Mouse (Mus musculus) forebrain, embryonic 14.5 days (tissue): ENCODE measurements at regions not wholly inside any gene's neighbourhood (a gene's known extent, or its start where the extent isn't known, plus 50 kb on each side); places are given as distances from the start of the nearest gene placed in this dataset.
A peak's percentile ranks its signal among the peaks of the same experiment; 100 is the strongest.

Experiments used
- ATAC-seq: fragments of 200-750 bp; cut with Nextera tagmentation; 2 replicates; pipeline ENCODE4 v1.8.0; 2017; ENCODE audit warnings: mild to moderate bottlenecking, moderate library complexity
- DNase-seq: peaks from one replicate; pipeline ENCODE4 v3.0.0-alpha.2; 2015; ENCODE audit warnings: low spot score
- H3K27ac ChIP-seq: fragments of 300-500 bp; sonication (generic); 2 replicates; pipeline ENCODE4 v1.5.1; 2014; ENCODE audit warnings: low read depth, mild to moderate bottlenecking, control low read depth, low read length, moderate library complexity
- H3K27me3 ChIP-seq: fragments of 300-500 bp; sonication (generic); replicated peaks from 2 replicates; pipeline ENCODE4 v1.6.1; 2014; ENCODE audit warnings: low read length, control low read depth, mixed read lengths; ENCODE audit not compliant: control insufficient read depth, insufficient read depth
- H3K36me3 ChIP-seq: fragments of 300-500 bp; sonication (generic); 2 replicates; pipeline ENCODE4 v1.6.1; 2014; ENCODE audit warnings: low read length, control low read depth; ENCODE audit not compliant: control insufficient read depth, insufficient read depth
- H3K4me1 ChIP-seq: fragments of 300-500 bp; sonication (generic); 2 replicates; pipeline ENCODE4 v1.6.1; 2014; ENCODE audit warnings: antibody characterized with exemption, low read length, control low read depth; ENCODE audit not compliant: control insufficient read depth, insufficient read depth
- H3K4me2 ChIP-seq: fragments of 300-500 bp; sonication (generic); 2 replicates; pipeline ENCODE4 v1.6.1; 2014; ENCODE audit warnings: mild to moderate bottlenecking, control low read depth, low read length
- H3K4me3 ChIP-seq: fragments of 300-500 bp; sonication (generic); 2 replicates; pipeline ENCODE4 v1.5.1; 2014; ENCODE audit warnings: low read depth, low read length, control low read depth
- H3K9ac ChIP-seq: fragments of 300-500 bp; sonication (generic); 2 replicates; pipeline ENCODE4 v1.6.1; 2014; ENCODE audit warnings: mild to moderate bottlenecking, low read length, control low read depth, moderate library complexity
- H3K9me3 ChIP-seq: fragments of 300-500 bp; sonication (generic); replicated peaks from 2 replicates; pipeline ENCODE4 v1.6.1; 2016; ENCODE audit warnings: low read length, control low read depth, mixed read lengths; ENCODE audit not compliant: control insufficient read depth
- WGBS: fragments of 180-500 bp; shearing (Covaris S2); extraction: QIAGEN DNeasy Blood & Tissue Kit; methylation state at CpG from one replicate; pipeline ENCODE4 v1.1.7; 2014; 5-methylcytosine and 5-hydroxymethylcytosine counted together

DNA sequence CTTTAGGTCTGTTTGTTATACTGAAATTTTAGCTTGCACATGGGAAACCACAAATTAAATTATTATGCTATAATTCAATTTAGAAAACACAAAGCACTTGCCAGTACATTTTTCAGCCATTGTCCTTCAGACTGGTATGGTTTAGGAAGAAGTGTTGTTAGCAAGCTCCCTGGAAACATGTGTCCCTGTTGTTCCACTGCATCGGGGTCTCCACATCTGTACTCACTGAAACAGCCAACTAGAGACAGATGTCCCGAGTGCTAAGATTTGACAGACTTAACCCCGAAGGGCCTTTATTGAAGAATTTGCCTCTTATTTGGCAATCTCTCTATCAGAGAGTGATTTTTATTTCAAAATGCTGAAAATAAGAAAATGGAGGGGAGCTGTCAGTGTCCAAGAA, 362.6 kb downstream of the Rfpl4b start:
- DNase-seq (no peak), ATAC-seq (no peak)
- Histone ChIP-seq H3K4me2 (no peak overlapping the region), H3K4me1 (no peaks in the 10 kb centered on the region), H3K9ac (no peak overlapping the region), H3K36me3 (no peaks in the 10 kb centered on the region), H3K9me3 (no peaks in the 10 kb centered on the region), H3K4me3 (no peak overlapping the region), H3K27me3 (no peaks in the 10 kb centered on the region), H3K27ac (no peak overlapping the region)
- 78% methylated on average over 3 of the region's 3 CpGs for WGBS

DNA sequence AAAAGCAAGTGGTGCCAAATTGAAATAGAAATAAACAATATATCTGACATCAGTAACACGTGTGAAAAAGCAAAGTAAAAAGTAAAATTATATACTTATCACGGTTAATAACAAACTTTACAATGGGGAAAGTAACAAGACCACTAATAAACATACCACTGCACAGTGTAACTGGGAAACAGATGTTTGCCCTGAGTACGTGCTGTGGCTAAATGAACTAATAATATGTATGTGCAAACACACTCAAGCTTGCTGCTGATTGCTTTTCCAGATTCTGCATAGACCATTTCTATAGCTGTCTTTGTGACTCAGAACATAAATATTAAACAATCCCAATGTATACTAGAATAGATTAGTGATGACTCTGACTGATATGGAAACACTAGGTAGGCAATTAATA, 363.2 kb downstream of the Rfpl4b start:
- H3K4me2 ChIP-seq, result no peak overlapping the region
- no peak overlapping the region for H3K9ac ChIP-seq
- no peak for DNase-seq
- H3K27me3 ChIP-seq, result no peaks in the 10 kb centered on the region
- H3K9me3 ChIP-seq, result no peaks in the 10 kb centered on the region
- no peak for ATAC-seq
- H3K27ac ChIP-seq, result no peak overlapping the region
- 71% methylated on average over 3 of the region's 3 CpGs for WGBS
- no peaks in the 10 kb centered on the region for H3K36me3 ChIP-seq
- H3K4me3 ChIP-seq, result no peak overlapping the region
- no peaks in the 10 kb centered on the region for H3K4me1 ChIP-seq

DNA sequence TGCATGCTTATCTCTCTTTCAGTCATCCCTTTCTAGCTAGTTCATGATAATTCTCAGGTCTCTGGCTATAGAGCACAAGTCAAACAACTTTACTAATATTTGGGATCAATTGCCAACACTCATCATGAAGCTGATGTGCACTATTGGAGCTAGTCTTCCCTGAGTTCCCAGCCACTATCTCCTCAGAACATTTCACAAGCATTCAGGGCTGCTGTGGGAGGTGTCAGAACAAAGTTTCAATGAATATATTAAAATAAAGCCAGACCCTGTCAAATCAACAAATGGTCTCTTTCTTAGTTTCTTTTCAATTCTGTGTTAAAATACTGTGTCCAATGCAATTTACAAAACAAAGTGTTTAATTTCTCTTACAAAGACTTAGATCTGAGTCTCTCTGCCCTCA, 364.8 kb downstream of the Rfpl4b start:
- no peak overlapping the region for H3K4me3 ChIP-seq
- no peak overlapping the region for H3K27ac ChIP-seq
- DNase-seq (no peak), ATAC-seq (no peak)
- no peaks in the 10 kb centered on the region for H3K27me3 ChIP-seq
- no peak overlapping the region for H3K9ac ChIP-seq
- H3K36me3 ChIP-seq, result no peaks in the 10 kb centered on the region
- no peaks in the 10 kb centered on the region for H3K9me3 ChIP-seq
- no peak overlapping the region for H3K4me2 ChIP-seq
- no peaks in the 10 kb centered on the region for H3K4me1 ChIP-seq

DNA sequence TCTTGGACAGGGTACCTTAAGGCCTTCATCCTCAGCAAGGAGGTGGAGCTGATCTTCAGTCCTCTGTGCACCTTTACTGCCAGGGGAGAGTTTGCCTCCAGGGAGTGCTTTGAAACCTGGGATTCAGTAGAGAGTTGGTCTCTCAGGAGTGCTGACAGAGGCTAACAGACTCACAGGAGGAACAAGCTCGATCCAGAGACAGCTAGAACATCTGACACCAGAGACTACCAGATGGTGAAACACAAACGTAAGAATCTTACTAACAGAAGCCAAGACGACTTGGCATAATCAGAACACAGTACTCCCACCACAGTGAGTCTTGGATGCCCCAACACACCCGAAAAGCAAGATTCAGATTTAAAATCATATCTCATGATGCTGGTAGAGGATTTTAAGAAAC, 372.3 kb downstream of the Rfpl4b start:
- WGBS, result 88% methylated on average over 4 of the region's 4 CpGs
- no peak overlapping the region for H3K27ac ChIP-seq
- no peaks in the 10 kb centered on the region for H3K27me3 ChIP-seq
- no peak overlapping the region for H3K4me2 ChIP-seq
- no peaks in the 10 kb centered on the region for H3K36me3 ChIP-seq
- no peak overlapping the region for H3K9ac ChIP-seq
- no peaks in the 10 kb centered on the region for H3K9me3 ChIP-seq
- ATAC-seq, result no peak
- DNase-seq, result no peak
- H3K4me3 ChIP-seq, result no peak overlapping the region
- H3K4me1 ChIP-seq, result no peaks in the 10 kb centered on the region

DNA sequence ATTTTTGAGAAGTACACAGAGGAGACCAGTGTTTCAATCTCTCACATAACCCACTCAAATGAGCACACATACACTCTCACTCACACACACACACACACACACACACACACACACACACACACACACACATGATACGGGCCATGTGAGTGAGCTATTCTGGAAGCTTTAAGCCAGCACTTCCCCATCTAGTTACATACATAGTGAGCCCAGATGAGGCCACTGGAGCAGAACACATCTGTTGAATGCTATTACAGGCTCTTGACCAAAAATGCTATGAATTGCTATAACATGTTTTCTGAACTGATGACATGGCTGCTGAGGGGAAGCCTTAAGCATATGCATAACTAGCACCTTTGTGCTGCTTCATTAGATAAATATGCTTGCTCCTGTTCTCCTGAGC, 373.9 kb downstream of the Rfpl4b start:
- Histone ChIP-seq H3K27me3 (no peaks in the 10 kb centered on the region), H3K36me3 (no peaks in the 10 kb centered on the region), H3K9ac (no peak overlapping the region), H3K4me2 (no peak overlapping the region), H3K9me3 (no peaks in the 10 kb centered on the region), H3K4me1 (no peaks in the 10 kb centered on the region), H3K4me3 (no peak overlapping the region), H3K27ac (no peak overlapping the region)
- ATAC-seq (no peak), DNase-seq (no peak)
- 86% methylated on average over 1 of the region's 1 CpGs for WGBS

DNA sequence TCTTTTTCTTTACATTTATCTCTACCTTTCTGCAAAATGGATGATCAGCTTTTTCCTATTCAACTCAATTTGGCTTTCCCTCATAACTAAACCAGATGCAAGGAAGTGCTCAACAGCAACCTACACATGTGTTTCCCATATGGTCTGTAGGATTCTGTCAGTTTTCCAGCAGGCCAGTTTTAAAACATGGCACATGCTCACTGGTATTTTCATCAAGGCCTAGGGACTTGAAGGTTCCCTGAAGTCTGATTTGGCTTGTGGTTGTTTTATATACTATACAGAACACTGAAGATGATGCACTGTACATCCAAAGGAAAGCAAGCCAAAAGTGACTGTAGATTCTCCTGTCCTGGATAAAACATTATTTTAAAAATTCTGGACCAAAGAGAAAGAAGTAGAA, 374.3 kb downstream of the Rfpl4b start:
- Histone ChIP-seq H3K27ac (no peak overlapping the region), H3K27me3 (no peaks in the 10 kb centered on the region), H3K4me3 (no peak overlapping the region), H3K36me3 (no peaks in the 10 kb centered on the region), H3K9ac (no peak overlapping the region), H3K4me1 (no peaks in the 10 kb centered on the region), H3K4me2 (no peak overlapping the region), H3K9me3 (no peaks in the 10 kb centered on the region)
- no peak for ATAC-seq
- DNase-seq, result no peak

DNA sequence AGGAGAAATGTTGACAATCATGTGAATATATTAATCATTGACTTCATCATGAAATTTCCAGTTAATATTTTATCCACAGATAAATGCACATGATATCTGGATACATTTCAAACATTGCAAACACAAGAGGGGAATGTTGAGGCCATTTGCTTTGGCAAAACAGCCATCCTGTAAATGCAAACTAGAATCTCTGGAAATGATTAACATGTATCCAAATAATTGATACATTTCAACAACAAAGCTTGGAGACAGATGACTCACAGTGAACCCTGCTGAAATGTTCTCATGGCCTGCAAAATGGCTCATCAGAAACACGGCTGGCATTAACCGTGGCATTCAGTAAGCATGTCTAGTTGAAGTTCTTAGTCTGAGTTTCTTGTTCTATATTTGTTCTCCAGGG, 382.3 kb downstream of the Rfpl4b start:
- WGBS, result 89% methylated on average over 2 of the region's 2 CpGs
- no peaks in the 10 kb centered on the region for H3K9me3 ChIP-seq
- H3K4me1 ChIP-seq, result no peaks in the 10 kb centered on the region
- no peak overlapping the region for H3K9ac ChIP-seq
- DNase-seq, result no peak
- no peak for ATAC-seq
- no peaks in the 10 kb centered on the region for H3K36me3 ChIP-seq
- no peak overlapping the region for H3K4me2 ChIP-seq
- no peaks in the 10 kb centered on the region for H3K27me3 ChIP-seq
- H3K27ac ChIP-seq, result no peak overlapping the region
- no peak overlapping the region for H3K4me3 ChIP-seq

DNA sequence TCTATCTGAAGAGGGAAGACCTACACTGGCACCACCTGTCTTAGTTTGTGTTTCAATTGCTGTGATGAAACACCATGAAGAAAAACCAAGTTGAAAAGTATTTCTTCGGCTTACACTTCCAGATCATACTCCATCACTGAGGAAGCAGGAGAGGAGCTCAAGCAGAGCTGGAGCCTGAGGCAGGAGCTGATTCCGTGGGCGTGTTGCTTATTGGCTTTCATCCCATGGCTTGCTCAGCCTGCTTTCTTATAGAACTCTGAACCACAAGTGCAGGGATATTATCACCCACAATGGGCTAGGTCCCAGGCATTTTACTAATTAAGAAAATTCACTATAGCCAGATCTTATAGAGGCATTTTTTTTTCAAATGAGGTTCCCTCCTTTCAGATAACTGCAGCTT, 384.7 kb downstream of the Rfpl4b start:
- Histone ChIP-seq H3K4me3 (no peak overlapping the region), H3K36me3 (no peaks in the 10 kb centered on the region), H3K4me2 (no peak overlapping the region), H3K9ac (no peak overlapping the region), H3K27ac (no peak overlapping the region), H3K27me3 (no peaks in the 10 kb centered on the region), H3K9me3 (no peaks in the 10 kb centered on the region), H3K4me1 (no peaks in the 10 kb centered on the region)
- no peak for ATAC-seq
- DNase-seq, result no peak
- WGBS, result 76% methylated on average over 3 of the region's 3 CpGs

DNA sequence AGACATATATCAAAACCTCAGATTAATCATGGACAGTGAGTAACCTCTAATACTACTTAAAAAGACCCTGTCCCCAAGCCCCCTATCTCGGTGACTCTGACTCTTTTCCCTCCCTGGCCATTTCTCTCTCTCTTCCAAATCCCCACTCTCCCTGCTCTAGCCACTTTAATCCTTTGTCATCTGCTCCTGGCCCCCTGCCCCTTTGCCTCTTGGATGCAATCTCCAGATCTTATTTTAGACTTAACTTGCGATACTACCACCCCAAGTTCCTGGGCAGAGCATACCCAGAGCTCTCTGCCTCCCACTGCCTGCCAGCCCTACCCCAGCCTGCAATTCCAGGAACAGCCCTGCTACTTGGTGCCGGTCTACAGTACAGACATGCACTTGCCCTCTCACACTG, 400.0 kb downstream of the Rfpl4b start:
- H3K9me3 ChIP-seq, result 0 out of 2 replicates have a peak, but pooled peaks cover 2% of the 10 kb centered on the region
- no peak for DNase-seq
- H3K9ac ChIP-seq, result no peak overlapping the region
- WGBS, result 87% methylated on average over 3 of the region's 3 CpGs
- H3K4me3 ChIP-seq, result no peak overlapping the region
- no peaks in the 10 kb centered on the region for H3K4me1 ChIP-seq
- no peaks in the 10 kb centered on the region for H3K36me3 ChIP-seq
- H3K27me3 ChIP-seq, result no peaks in the 10 kb centered on the region
- no peak overlapping the region for H3K27ac ChIP-seq
- ATAC-seq, result no peak
- no peak overlapping the region for H3K4me2 ChIP-seq

DNA sequence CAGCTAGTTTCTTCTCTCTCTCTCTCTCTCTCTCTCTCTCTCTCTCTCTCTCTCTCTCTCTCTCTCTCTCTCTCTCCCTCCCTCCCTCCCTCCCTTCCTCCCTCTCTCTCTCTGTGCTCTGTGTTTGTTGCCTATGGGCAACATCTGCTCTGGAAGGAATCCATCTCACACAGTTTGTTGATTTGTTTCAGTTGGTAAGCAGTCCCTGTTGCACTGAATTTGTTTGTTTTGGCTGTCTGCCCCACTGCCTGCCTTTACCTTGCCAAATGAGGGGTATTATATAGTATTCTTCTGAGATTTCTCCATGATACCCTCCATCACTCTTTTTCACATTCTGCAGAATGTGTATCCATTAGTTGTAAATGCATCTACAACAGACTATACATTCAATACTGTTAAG, 401.8 kb downstream of the Rfpl4b start:
- no peak overlapping the region for H3K4me3 ChIP-seq
- H3K4me1 ChIP-seq, result no peaks in the 10 kb centered on the region
- no peaks in the 10 kb centered on the region for H3K27me3 ChIP-seq
- H3K36me3 ChIP-seq, result no peaks in the 10 kb centered on the region
- H3K9me3 ChIP-seq, result 0 out of 2 replicates have a peak, but pooled peaks cover 2% of the 10 kb centered on the region
- no peak overlapping the region for H3K4me2 ChIP-seq
- no peak overlapping the region for H3K9ac ChIP-seq
- ATAC-seq, result no peak
- peak; percentile 3 for DNase-seq
- H3K27ac ChIP-seq, result no peak overlapping the region
